Mouse (Mus musculus) kidney, postnatal 0 days (tissue): ENCODE data around the gene Gm37240. TPM values are rescaled to one million over a fixed set of nuclear protein-coding genes. Genes with fewer than 3 reads are reported as not detected.

Source experiments
- ATAC-seq: fragments of 200-750 bp; cut with Nextera tagmentation; replicated peaks from 2 replicates; pipeline ENCODE4 v1.8.0; 2017; ENCODE audit warnings: low read depth, moderate number of reproducible peaks, moderate TSS enrichment, moderate library complexity; ENCODE audit not compliant: low FRiP score
- DNase-seq: peaks from one replicate; pipeline ENCODE4 v3.0.0-alpha.2; 2016; ENCODE audit warnings: low spot score
- H3K27ac ChIP-seq: fragments of 300-500 bp; sonication (generic); 2 replicates; pipeline ENCODE4 v1.5.1; 2014; ENCODE audit warnings: mild to moderate bottlenecking
- H3K27me3 ChIP-seq: fragments of 300-500 bp; sonication (generic); 2 replicates; pipeline ENCODE4 v1.6.1; 2014; ENCODE audit warnings: low read length, mixed read lengths; ENCODE audit not compliant: insufficient read depth
- H3K36me3 ChIP-seq: fragments of 300-500 bp; sonication (generic); 2 replicates; pipeline ENCODE4 v1.6.1; 2014; ENCODE audit warnings: low read length, mixed read lengths; ENCODE audit not compliant: insufficient read depth
- H3K4me1 ChIP-seq: fragments of 300-500 bp; sonication (generic); replicated peaks from 2 replicates; pipeline ENCODE4 v1.6.1; 2014; ENCODE audit warnings: antibody characterized with exemption, low read length, mixed read lengths; ENCODE audit not compliant: insufficient read depth
- H3K4me2 ChIP-seq: fragments of 300-500 bp; sonication (generic); 2 replicates; pipeline ENCODE4 v1.6.1; 2014; ENCODE audit warnings: mild to moderate bottlenecking, low read length, moderate library complexity, mixed read lengths
- H3K4me3 ChIP-seq: fragments of 300-500 bp; sonication (generic); replicated peaks from 2 replicates; pipeline ENCODE4 v1.5.1; 2014; ENCODE audit warnings: low read depth, low read length
- H3K9ac ChIP-seq: fragments of 300-500 bp; sonication (generic); 2 replicates; pipeline ENCODE4 v1.6.1; 2014; ENCODE audit warnings: low read depth, low read length
- H3K9me3 ChIP-seq: fragments of 300-500 bp; sonication (generic); replicated peaks from 2 replicates; pipeline ENCODE4 v1.6.1; 2016; ENCODE audit warnings: low read length, inconsistent platforms, mixed read lengths
- CTCF ChIP-seq: IDR thresholded peaks from 2 replicates; pipeline ENCODE4 v1.5.1; 2016; ENCODE audit warnings: antibody characterized with exemption, low read depth, mild to moderate bottlenecking, moderate library complexity
- WGBS: fragments of 180-500 bp; shearing (Covaris S2); extraction: QIAGEN DNeasy Blood & Tissue Kit; methylation state at CpG from one replicate; pipeline ENCODE4 v1.1.7; 2014; 5-methylcytosine and 5-hydroxymethylcytosine counted together
- polyA plus RNA-seq: library from polyadenylated mRNA; unstranded; fragments of >200 nt; fragmentation: Nextera tagmentation; extraction: Ambion mirVana; gene quantifications from 2 replicates; pipeline ENCODE4 v1.2.1, GENCODE M21; 2015

The Gm37240 gene
- polyA plus RNA-seq, 1 experiment from 2014 or later = 10.8 TPM

DNA sequence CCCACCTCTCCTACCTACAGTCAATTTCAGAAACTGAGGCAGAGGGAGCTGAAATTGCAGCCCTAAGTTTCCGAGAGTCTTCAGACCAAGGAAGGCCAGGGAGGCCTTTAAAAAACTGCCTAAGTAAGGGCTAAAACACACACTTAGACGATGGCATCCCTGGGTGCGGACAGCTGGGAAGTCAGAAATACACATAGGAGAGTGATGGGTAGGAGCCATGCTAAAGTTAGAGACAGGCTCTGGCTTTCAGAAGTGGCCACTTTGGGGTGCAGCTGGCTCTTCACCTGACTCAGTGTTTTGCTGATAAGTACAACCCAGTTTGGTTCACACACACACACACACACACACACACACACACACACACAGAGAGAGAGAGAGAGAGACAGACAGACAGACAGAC, 778.9 kb downstream of the Gm37240 start:
- 86% methylated on average over 3 of the region's 3 CpGs for WGBS
- Histone ChIP-seq H3K4me3 (no peak overlapping the region), H3K4me1 (no peaks in the 10 kb centered on the region), H3K36me3 (no peaks in the 10 kb centered on the region), H3K9ac (no peak overlapping the region), H3K9me3 (no peaks in the 10 kb centered on the region), H3K27ac (no peak overlapping the region), H3K27me3 (no peaks in the 10 kb centered on the region), H3K4me2 (no peak overlapping the region)
- DNase-seq (no peak), ATAC-seq (no peak)
- TF ChIP-seq CTCF = no peak

DNA sequence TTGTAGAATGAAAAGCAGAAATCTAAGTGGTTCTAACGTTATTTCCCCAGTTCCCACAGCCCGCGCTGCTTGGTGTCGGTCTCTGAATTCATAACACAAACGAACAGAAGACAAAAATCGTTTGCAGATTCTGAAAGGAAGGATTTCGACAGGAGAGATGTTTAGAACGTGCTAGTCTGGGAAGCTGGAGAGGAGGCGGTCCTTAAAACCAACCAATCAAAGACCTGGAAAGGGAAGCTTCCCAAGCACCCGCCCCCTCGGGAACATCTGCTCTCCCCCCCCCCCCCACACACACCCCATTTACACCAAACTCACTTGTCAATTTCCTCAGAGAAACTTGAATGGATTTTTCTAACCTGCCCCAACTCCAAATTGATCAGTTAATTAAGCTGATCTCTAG, 780.4 kb downstream of the Gm37240 start:
- Histone ChIP-seq H3K9ac (no peak overlapping the region), H3K4me2 (no peak overlapping the region), H3K4me3 (no peak overlapping the region), H3K9me3 (no peaks in the 10 kb centered on the region), H3K4me1 (no peaks in the 10 kb centered on the region), H3K36me3 (no peaks in the 10 kb centered on the region), H3K27me3 (no peaks in the 10 kb centered on the region), H3K27ac (no peak overlapping the region)
- ATAC-seq (no peak), DNase-seq (no peak)
- TF ChIP-seq CTCF = no peak
- WGBS = 75% methylated on average over 11 of the region's 11 CpGs

- ATAC-seq (no peak), DNase-seq (no peak)
- no peaks in the 10 kb centered on the region for H3K9me3 ChIP-seq
- no peak overlapping the region for H3K27ac ChIP-seq
- no peak for TF ChIP-seq CTCF
- H3K36me3 ChIP-seq = no peaks in the 10 kb centered on the region
- H3K4me1 ChIP-seq = no peaks in the 10 kb centered on the region
- H3K4me3 ChIP-seq = no peak overlapping the region
- H3K27me3 ChIP-seq = no peaks in the 10 kb centered on the region
- H3K4me2 ChIP-seq = no peak overlapping the region
- no peak overlapping the region for H3K9ac ChIP-seq
- 45% methylated on average over 5 of the region's 5 CpGs for WGBS
Observed at GRCm38 (mm10) chr3:85104301-85104700, 783.0 kb downstream of the Gm37240 start.

- peak; percentile 3 for DNase-seq
- 0 out of 2 replicates have a peak overlapping the region, but pooled peaks have one; percentile 8 for H3K4me2 ChIP-seq
Observed at GRCm38 (mm10) chr3:85080882-85081558, 806.3 kb downstream of the Gm37240 start.

DNA sequence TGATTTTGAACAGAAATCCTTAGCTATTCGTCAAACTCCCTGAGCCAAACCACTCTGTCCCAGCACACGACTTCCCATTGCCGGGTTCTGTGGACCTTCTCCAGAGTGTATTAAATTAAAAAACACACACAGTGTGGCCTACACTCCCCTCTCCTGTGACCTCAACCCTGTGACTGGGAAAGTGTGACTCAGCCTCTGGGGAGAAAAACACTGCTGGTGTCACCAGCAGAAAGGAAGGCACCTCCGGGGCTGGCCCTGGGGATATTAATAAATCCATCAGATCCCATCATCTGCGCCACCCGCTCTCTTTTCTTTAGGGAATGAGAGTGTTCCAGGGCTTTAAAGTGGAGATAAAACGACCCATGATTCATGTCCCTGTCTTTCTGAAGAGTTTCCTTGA, 823.2 kb downstream of the Gm37240 start:
- ATAC-seq (no peak), DNase-seq (no peak)
- H3K9ac ChIP-seq = no peak overlapping the region
- no peak for TF ChIP-seq CTCF
- H3K4me1 ChIP-seq = no peaks in the 10 kb centered on the region
- H3K36me3 ChIP-seq = no peaks in the 10 kb centered on the region
- no peaks in the 10 kb centered on the region for H3K27me3 ChIP-seq
- no peak overlapping the region for H3K4me3 ChIP-seq
- no peak overlapping the region for H3K27ac ChIP-seq
- no peaks in the 10 kb centered on the region for H3K9me3 ChIP-seq
- 20% methylated on average over 7 of the region's 7 CpGs for WGBS
- H3K4me2 ChIP-seq = no peak overlapping the region

More at GRCm38 (mm10) chr3:85080882-85081558, 806.3 kb downstream of the Gm37240 start:
- no peak for ATAC-seq
- Histone ChIP-seq H3K27ac (no peak overlapping the region), H3K27me3 (no peaks in the 10 kb centered on the region), H3K9ac (no peak overlapping the region), H3K36me3 (no peaks in the 10 kb centered on the region), H3K4me3 (no peak overlapping the region), H3K4me1 (no peaks in the 10 kb centered on the region), H3K9me3 (no peaks in the 10 kb centered on the region)
- TF ChIP-seq CTCF = no peak
- 44% methylated on average over 21 of the region's 21 CpGs for WGBS

GRCm38 (mm10) chr3:85060153-85060552, 827.2 kb downstream of the Gm37240 start:
- Histone ChIP-seq H3K9ac (no peak overlapping the region), H3K4me3 (no peak overlapping the region), H3K4me1 (no peaks in the 10 kb centered on the region), H3K27ac (no peak overlapping the region), H3K4me2 (no peak overlapping the region), H3K27me3 (no peaks in the 10 kb centered on the region), H3K36me3 (no peaks in the 10 kb centered on the region), H3K9me3 (no peaks in the 10 kb centered on the region)
- no peak for TF ChIP-seq CTCF
- WGBS = 89% methylated on average over 7 of the region's 7 CpGs
- ATAC-seq = no peak
- DNase-seq = no peak

DNA sequence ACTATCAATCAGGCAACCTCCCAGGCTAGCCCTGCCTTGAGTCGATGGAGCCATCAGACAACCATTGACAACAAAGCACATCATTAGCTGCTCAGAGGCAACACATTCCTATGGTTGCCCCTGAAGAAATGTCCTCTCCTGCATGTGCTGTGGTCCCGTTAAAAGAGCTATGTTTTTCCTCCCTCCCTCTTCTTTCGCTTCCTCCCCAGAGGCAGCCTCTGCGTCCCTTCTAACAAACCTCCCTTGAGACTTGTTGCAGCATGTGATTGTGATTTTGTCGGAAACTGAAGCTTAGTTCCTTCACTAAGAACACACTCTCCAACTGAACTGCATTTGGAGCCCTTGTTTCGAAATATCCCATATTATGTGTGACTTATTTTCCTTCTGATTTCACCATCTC, 830.1 kb downstream of the Gm37240 start:
- WGBS = 63% methylated on average over 6 of the region's 6 CpGs
- H3K27ac ChIP-seq = no peak overlapping the region
- H3K27me3 ChIP-seq = no peaks in the 10 kb centered on the region
- H3K36me3 ChIP-seq = no peaks in the 10 kb centered on the region
- no peak overlapping the region for H3K9ac ChIP-seq
- no peaks in the 10 kb centered on the region for H3K9me3 ChIP-seq
- H3K4me2 ChIP-seq = no peak overlapping the region
- TF ChIP-seq CTCF = no peak
- DNase-seq (no peak), ATAC-seq (no peak)
- no peak overlapping the region for H3K4me3 ChIP-seq
- H3K4me1 ChIP-seq = no peaks in the 10 kb centered on the region
